Mouse (Mus musculus) right cerebral cortex, adult 18-20 months (tissue): ENCODE results near the gene Rnf128.
"Not testable (repeated sequence)": the region's sequence is repeated elsewhere in the genome, so short reads cannot be mapped to it uniquely, and the experiment has no call there.

Experiments
- DNase-seq: peaks from one replicate; pipeline ENCODE4 v3.0.0; 2022; ENCODE audit warnings: mixed read lengths

Rnf128 gene

DNA sequence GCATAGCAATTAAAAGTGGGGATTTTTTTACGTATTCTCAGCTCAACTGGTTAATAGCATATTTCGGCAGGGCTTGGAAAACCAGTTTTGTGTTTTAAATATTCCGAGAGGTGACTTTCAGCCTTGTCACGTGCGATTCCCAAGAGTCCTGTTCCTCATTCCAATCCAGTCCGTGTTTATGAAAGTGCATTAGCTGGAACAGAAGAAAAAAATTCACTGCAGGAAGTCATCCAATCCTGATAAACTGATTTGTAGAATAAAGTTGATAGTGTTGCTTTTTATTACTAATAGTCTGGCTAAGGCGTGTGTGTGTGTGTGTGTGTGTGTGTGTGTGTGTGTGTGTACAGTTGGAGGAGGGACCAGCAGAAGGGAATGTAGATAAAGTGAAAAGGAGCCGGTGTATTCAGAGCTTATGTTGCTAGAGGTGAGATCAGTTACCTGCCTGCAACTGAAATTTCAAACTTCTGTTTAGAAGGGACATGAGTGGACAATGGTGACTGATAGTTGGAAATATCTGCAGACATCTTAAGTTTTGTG lies at the start of gene Rnf128:
TSS of gene Rnf128 (plus strand) at position 392 of the 537 bp plus-strand sequence.
- DNase-seq = no peak

DNA sequence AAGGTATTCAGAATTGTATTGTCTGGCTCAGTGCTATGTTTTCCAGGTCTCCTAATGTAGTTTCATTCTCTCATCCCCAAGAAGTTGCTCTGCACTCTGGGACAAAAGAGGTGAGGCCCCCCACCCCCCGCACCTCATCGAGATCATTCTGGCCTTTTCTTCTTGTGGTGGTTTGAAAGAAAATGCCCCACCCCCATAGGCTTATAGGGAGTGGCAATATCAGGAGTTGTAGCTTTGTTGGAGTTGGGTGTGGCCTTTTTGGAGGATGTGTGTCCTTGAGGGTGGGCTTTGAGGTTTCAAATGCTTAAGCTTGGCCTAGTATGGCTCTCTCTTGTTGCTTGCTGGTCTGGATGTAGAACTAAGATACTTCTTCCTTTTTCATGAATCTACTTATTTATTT lies 47.0 kb upstream of the Rnf128 start:
- no peak for DNase-seq

DNA sequence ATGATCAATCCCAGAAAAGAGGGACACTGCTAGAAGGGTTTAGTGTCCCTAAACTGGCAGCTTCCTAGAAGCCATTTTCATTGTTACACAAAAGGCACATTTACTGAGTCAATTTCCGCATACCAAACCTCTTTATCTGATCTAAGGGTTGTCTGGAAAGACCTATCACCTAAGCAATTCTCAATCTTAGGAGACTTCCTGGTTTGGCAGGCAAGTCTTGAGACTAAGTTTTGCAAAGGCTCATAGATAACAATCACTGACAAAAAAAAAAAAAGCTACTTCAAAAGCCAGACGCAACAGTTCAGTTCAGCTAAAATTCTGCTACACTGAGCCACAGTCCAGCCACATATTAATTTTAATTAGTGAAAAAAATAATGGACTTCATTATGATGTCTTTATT lies 43.9 kb upstream of the Rnf128 start:
- DNase-seq = no peak

DNA sequence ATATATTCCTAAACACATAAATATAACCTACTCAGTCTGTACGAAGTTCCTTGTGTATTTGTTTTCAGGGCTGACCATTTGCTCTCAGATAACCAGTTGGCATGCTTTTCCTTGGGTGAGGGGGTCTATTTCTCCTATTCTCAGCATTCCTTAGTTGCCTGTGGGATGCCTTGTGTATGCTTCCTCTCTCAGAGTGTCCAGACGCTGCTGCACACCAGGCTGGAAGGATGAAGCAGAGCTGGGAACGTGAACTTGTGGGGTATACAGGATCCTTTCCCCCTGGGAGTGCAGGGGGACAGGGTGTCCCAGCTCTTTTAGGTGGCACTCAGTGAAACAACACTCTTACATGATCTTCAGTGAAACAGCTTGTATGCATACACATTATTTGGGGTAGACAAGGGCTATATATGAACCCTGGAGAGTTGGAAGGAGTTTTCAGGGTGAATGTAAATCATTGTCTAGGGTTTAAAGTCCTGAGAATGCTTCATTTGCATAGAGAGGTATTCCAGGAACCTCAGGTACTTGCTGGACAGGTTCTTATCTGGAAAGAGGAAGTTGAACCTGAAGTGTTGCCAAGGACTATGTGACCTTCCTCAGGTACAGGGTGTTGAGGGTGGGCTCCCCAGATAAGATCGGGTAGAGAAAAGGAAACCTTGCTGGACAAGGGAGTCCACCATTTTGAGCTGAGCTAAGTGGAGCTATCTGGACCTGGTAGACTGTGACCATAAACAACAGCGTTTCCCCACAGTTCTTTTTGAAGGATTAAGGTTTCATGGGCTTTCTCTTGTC lies 38.6 kb upstream of the Rnf128 start:
- no peak for DNase-seq

DNA sequence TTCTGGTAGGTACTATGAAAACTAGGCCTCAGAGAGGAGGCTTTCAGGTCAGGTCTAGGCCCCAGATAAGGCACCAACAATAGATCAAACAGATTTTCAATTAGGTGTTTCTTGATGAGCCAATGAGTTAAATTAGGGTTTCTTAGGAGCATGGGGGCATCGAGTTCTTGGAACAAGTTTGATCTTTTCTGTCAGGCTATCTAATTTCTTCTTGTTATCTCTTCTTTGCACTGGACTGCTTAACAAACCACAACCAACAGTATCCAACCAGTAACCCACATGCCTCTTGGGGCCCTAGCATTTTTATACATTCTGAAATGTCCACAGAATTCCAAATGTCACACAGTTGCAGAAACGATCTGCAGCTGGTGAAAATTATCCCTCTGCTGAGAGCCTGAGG lies 37.4 kb upstream of the Rnf128 start:
- DNase-seq = no peak

DNA sequence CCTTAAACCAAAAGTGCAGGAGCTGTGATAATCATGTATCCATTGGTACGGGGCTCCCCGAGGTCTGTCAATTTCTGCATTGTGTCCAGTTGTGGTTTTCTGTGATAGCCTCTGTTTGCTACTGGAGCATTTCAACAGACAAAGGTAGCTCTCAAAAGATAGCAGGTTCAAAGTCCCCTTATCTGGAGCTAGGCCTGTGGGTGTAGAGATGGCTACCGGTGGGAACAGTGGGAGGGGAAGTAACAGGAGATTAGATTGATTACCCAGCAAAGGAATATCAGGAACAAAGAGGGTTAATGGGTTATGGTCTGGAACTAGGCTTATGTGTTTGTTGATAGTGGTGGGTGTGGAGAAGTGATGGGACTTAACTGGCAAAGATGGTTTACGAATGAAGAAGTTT lies 36.1 kb upstream of the Rnf128 start:
- no peak for DNase-seq

DNA sequence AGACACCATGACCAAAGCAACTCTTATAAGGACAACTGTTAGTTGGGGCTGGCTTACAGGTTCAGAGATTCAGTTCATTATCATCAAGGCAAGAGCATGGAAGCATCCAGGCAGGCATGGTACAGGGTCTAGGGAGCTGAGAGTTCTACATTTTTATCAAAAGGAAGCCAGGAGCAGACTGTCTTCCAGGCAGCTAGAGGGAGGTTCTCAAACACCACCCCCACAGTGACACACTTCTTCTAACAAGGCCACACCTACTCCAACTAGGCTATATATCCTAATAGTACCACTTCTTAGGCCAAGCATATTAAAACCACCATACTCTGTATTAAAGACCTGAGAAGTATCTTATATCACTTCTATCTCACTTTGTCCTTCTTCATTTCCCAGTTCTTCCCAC lies 33.4 kb upstream of the Rnf128 start:
- no peak for DNase-seq

DNA sequence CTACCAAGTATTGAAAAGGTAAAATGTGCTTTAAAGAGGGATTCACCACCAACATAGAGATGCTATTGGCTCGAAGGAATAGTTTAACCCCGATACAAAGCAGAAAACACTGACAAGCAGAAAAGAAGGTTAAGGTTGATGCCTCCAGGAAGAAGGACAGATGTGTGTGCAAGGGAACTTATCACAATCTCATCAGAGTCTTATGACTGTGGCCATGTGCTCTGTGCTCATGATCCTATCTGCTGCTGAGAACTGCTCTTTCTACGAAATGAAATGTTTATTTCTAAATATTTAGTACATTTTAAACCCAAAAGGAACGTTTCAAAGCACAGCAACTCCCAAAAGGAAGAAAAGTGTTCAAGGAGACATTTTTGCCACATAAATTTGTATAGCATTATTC lies 30.8 kb upstream of the Rnf128 start:
- no peak for DNase-seq

DNA sequence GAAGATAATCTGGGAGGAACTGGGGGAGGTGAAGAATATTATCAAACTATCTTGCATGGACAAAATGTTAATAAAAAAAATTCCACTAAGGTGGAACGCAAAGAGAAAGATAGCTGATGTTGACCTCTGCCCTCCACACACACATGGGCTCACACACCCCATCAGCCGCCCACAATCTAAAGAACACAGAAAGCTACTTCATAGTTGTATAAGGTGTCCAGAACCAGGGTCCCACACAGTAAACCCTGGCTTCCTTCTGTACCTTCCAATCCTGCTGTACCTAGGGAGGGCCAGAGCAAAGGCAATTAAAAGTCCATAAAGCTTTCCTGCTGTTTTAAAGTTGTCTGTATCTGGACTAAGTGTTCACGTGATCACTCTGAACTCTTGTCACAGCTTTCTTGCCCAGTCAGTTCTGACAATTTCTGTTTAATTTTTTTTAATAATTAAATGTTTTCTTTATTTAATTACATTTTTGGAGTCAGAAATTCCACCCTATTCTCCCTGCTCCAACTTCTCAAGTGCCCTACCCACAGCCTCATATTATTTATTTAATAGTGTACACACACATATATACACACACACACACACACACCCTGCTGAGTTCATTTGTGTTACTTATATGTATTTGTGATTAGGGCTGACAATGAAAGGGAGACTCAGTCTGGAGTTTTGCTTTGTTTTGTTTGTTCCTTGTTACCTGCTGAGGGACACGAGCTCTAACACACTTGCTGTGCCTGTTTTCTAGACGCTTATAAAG lies 25.3 kb upstream of the Rnf128 start:
- DNase-seq = no peak

DNA sequence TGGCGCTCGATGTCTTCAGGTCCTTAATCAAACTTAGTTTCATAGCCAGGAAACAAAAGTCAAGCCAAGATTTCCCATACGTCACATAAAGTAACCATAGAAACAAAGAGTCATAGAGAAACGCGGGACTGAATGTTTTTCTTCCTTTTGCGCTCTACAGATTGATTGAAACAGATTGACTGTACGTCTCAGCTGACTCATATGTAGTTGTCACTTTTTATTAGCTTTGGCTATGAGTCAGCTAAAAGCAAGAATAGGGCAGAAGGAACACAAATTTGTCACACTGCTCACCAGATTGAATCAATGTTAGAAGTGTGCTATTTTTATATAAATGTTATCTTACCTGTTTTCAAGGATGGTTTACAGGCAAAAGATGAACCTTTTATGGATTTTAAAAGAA lies 19.4 kb upstream of the Rnf128 start:
- DNase-seq = peak; percentile 0

DNA sequence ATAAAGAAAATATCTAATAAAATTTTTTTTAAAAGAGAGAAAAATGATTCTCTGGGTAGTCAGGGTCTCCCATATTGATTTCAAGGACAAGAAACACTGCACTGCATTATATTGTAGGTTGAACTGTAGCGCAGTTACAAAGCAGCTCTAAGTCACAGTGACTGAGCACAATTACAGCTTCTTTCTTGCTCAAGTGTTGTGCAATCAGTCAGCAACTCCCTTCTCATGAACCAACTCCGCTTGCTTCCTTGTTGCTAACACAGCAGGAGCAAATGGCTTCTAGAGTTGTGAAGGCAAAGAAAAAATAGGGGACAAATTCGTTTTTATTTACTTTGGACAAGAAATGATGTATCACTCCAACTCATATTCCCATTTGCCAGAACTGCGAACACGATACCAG lies 12.7 kb upstream of the Rnf128 start:
- DNase-seq = no peak

DNA sequence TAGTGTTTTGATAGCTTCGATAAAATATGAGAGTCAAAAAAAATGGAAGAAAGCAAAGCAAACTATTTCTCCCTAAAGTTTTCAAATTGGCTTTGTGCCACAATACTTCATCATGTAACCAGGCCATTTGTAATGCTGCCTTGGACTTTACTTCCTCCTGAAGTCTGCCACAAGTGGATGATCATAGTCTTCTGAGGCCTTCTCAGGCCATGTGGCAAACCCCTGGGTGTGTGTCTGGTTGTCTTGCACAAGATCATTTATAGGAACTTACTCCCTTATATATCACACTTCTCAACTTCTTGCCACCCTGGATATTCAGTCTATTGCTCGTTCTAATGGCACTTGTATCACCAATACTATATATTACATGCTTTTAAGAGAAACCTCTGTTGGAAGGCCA lies 11.0 kb upstream of the Rnf128 start:
- DNase-seq = no peak

DNA sequence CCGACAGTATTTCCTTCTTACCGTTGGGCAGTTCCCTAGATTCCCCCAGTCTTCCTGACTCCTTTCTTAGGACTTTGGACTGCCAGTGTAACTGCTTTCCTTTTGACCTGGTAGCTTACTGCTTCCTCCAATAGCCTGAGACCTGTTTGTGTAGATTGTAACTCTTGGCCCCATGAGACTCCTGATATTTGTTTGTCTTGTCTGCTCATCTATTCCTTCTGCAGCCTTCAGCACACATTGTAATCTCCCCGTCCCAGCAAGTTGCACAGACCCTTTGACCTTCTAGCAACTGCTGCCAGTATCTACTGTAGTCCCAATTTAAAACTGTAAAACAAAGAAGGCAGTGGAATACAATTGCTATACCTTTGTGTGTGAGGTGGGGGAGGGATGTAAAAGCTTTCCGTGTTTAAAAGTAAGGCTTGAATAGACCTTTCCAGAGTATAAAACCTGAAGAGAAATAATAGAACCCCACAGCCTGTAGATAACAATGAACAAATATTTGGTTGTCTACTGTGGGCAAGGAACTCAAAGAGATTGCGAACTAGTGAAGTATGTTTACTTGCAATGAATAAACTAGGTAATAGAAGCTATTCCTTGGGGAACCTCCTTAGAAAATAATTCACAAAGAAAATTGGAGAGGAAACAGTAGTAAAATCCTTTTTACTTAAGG lies 726 bp upstream of the Rnf128 start:
- DNase-seq = no peak

DNA sequence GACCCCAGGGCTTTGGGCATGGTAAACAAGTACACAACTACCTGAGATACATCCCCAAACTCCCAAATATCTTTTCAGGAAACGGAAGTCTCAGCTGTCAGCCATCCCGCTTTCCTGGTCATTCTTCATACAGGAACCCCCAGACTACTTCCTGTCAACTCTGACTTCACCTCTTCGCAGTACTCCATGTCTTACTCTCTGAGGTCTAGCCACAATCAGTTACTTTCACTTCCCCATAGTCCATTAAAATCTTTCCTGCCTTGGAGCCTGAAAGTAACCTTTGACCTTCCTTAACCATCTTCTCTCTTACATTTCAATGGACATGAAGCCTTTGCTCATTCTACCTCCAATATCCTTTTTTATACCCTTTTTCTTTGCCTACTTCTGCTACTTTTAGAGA lies 6.9 kb downstream of the Rnf128 start:
- DNase-seq = no peak

DNA sequence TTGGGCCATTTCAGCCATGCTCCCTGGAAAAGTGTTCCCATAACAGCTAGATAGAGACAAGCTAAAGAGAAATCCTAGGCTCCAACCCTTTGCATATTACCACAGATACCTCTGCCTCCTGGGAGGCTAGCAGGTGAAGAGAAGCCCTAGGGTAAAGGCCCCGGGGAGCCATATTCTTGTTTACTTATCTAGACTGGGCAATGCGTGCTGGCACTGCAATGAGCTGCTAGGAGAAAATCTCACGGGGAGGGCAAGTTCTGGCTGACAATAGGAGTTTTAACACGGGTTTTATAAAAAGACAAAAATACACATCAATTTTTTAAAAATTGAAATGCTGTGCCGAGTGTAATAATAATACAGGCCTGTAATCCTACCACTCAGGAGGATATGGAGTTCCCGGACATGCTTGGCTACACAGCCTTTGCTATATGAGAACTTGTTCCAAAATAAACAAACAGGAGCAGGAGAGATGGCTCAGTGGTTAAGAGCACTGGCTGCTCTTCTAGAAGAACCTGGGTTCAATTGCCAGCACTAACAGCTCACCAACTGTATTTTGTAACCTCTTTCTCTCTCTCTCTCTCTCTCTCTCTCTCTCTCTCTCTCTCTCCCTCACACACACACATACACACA lies 15.6 kb downstream of the Rnf128 start:
- DNase-seq = no peak

DNA sequence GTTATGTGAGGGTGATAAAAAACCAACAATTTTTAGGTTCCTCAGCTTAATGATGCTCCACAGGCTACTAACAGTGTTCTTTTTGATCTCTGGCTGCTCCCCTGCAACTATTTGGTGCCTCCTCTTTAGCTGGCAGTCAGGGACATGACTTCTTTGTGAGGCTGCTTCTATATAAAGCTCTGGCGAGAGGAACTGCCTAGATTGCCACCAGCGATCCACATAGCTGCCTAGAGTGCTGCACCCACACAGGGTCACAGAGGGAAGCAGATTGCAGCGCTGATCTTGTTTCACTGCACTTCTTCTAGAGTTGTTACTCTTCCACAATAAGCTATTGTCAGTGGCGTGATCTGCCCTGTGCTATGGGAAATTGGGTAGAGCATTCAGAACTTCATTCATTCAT lies 20.5 kb downstream of the Rnf128 start:
- no peak for DNase-seq

DNA sequence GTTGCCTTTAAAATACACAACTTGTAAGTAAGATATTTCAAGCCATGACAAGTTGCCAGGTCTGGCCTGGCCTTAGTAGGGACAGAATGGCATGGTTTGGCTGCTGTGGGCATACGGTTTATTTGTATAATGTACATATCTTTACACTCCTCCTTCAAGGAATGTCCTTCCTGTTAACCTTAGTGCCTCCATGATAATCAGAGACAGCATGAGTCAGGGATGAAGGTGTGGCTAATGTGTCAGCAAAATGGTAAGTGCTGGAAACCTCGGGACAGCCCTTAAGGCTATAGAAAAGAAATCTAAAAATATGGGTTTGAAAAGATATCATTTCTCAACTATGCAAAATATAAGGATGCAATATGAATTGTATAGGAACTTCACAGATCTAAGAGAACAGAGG lies 23.6 kb downstream of the Rnf128 start:
- not testable (repeated sequence) for DNase-seq

DNA sequence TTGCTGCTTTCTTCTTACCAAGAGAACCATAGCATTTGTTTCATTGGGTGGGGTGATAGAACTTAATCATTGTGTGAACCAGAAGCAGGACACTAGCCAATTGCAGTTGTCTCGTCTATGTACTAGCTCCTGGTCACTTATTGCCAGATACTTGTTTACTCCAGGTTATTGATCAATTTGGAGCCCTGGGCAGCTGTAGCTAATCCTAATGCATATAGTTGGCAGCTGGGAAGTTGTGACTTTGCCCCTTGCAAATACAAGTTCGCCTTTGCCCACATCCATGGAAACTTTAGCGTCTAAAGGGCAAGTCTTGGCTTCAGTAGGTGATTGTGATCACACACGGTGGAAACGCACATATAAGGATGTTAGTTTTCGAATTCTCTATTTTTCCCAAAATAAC lies 33.3 kb downstream of the Rnf128 start:
- DNase-seq = no peak

DNA sequence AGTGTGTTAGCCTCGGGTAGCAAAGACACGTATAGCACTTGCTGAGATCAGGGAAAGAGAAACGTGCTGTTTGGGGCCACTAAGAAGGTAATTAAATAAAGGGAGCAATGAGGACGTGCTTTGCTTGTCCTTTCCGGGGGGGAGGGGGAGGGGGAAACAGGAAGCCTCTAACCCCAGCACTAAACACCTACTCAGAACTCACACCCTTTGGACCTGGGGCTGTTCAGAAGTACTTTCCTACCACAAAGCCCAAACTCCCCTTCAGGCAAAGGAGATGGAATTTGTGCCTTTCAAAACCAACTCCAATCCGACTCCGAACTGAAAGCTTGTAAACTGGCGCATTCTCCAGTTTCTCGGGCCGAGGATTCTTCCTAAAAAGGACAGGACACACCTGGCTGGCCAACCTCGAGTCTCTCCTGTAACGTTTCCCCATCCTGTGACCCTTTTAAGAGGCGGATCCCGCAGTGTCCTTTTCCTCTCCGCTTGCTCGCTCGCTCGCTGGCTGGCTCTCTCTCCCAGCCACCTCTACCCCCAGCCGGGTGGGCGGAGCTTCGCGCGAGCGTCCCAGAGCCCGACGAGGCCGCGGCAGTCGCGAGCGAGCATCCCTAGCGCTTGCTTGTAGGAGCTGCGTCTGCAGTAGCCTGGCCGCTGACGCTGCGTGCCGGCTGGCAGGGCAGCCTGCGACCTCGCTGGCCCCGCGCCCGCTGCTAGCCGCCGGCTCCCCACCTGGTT lies 47.1 kb downstream of the Rnf128 start:
- peak; percentile 82 for DNase-seq

DNA sequence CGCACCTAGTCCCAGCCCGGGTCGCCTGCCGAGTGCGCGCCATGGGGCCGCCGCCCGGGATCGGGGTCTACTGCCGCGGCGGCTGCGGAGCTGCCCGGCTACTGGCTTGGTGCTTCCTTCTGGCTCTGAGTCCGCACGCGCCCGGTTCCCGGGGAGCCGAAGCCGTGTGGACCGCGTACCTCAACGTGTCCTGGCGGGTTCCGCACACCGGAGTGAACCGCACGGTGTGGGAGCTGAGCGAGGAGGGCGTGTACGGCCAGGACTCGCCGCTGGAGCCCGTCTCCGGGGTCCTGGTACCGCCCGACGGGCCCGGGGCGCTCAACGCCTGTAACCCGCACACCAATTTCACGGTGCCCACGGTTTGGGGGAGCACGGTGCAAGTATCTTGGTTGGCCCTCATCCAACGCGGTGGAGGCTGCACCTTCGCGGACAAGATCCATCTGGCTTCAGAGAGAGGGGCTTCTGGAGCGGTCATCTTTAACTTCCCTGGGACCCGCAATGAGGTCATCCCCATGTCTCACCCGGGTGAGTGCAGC lies 47.7 kb downstream of the Rnf128 start:
- no peak for DNase-seq

DNA sequence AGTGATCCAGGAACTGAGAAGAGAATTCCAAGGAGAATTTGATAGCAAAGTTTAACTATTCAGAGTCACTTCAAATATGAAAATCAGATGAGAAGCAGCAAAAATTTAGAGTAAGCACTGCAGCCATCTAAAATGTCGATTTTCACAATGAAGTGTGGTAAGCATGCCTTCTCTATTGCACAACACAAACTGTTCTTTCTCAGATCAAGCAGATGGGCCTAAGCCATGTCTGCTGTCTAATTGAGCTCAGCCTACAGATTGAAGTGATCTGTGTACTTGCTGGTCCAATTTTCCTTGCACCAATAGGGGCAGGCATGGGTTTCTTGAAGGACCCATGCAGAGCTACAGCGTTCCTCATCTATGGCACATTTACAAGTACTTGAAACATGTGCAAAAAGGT lies 51.6 kb downstream of the Rnf128 start:
- DNase-seq = no peak

DNA sequence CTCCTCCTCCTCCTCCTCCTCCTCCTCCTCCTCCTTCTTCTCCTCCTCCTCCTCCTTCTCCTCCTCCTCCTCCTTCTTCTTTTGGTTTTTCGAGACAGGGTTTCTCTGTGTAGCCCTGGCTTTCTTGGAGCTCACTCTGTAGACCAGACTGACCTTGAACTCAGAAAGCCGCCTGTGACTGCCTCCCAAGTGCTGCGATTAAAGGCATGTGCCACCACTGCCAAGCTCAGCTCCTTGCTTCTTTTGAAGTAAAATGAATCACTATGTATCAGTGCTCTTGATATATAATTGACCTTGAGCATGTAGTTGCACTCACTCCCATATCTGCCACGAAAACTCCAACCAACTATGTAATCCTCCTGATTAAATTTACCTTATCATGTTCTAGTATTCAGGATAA lies 59.0 kb downstream of the Rnf128 start:
- no peak for DNase-seq
